Mouse (Mus musculus): ENCODE data around the gene Timm8a2.

GRCm38 (mm10) chr14:122081308-122081707 is 46.8 kb downstream of the Timm8a2 start:
- TF ChIP-seq ETS1 (IDR thresholded peaks at IDR 0.05; ENCODE audit: low read depth, low read length) (no peak), POLR2A (IDR thresholded peaks at IDR 0.05; ENCODE audit: control insufficient read depth in 1 of 2, insufficient read depth in 1 of 2, low read depth in 1 of 2, low read length in 2 of 2, poor library complexity in 1 of 2) (no peak), CHD2 (IDR thresholded peaks at IDR 0.05; ENCODE audit: low read length) (no peak), MAZ (IDR thresholded peaks at IDR 0.05; ENCODE audit: low read depth, low read length) (no peak), NRF1 (IDR thresholded peaks at IDR 0.05; ENCODE audit: insufficient read depth, low read depth, low read length, poor library complexity, severe bottlenecking) (no peak), CTCF (IDR thresholded peaks at IDR 0.05 in 2 of 3, conservative IDR thresholded peaks at IDR 0.05 in 1 of 3; ENCODE audit: control insufficient read depth in 1 of 3, insufficient read depth in 1 of 3, low read depth in 2 of 3, low read length in 3 of 3, poor library complexity in 1 of 3, severe bottlenecking in 1 of 3) (no peak), JUND (IDR thresholded peaks at IDR 0.05; ENCODE audit: low read depth, low read length) (no peak), RCOR1 (IDR thresholded peaks at IDR 0.05; ENCODE audit: low read depth, low read length) (no peak), EP300 (IDR thresholded peaks at IDR 0.05; ENCODE audit: low read depth in 1 of 2, low read length in 2 of 2) (no peak), GATA1 (IDR thresholded peaks at IDR 0.05; ENCODE audit: low read depth, low read length) (no peak), CHD1 (IDR thresholded peaks at IDR 0.05; ENCODE audit: low read depth, low read length) (no peak), MAX (IDR thresholded peaks at IDR 0.05; ENCODE audit: low read length) (no peak)

Data from MEL (cell line).